Comparison of ENCODE assay signal across 23 mouse cellular contexts in the genomic region with DNA sequence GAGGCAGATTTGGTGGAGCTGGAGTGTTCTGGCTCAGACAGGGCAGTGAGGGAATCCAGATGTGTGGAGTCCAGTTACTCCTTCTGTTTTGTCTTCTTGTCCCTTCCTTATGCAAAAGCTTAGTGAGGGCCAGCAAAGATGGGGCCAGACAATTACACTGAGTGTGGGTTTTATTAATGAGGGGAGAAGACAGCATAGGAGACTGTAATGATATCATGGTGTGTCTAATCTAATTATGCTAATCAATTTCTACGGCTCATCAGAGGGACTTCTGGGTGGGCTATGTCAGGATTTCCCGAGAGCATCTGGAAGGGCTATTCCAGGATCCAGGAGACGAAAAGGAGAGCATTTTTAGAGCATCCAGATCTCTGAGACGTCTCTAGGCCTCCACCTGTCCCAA. TPM values are rescaled to one million over a fixed set of nuclear protein-coding genes. Genes with fewer than 3 reads are reported as not detected.
DNase-seq lines count a peak whose midpoint lies in the region; ATAC-seq and TF ChIP-seq lines count a peak whose summit lies in the region.
"Had no signal": no experiment of that assay in that cellular context is flagged by ENCODE, and none has a peak within 500 bp of the region (broad histone marks: within the 10 kb centered on the region; RNA-seq: fewer than 3 reads in every experiment).

No protein-coding gene starts in this region.

- no peaks in the 10 kb centered on the region for H3K4me1 ChIP-seq in embryonic facial prominence, embryonic 11.5 days (ENCODE audit: control insufficient read depth, insufficient read depth, low read length)
- no peaks in the 10 kb centered on the region for H3K4me1 ChIP-seq in embryonic facial prominence, embryonic 10.5 days
- H3K4me1 ChIP-seq in liver, embryonic 11.5 days (replicated peaks; ENCODE audit: control insufficient read depth, insufficient read depth, low read length) = no peaks in the 10 kb centered on the region
- no peaks in the 10 kb centered on the region for H3K4me1 ChIP-seq in liver, postnatal 0 days (ENCODE audit: insufficient read depth)
- no peaks in the 10 kb centered on the region for H3K4me1 ChIP-seq in embryonic facial prominence, embryonic 14.5 days (ENCODE audit: control insufficient read depth, insufficient read depth, low read length)
- H3K4me1 ChIP-seq: embryonic facial prominence, embryonic 12.5 days; forebrain, embryonic 10.5 days; heart, embryonic 10.5 days; intestine, embryonic 15.5 days had no signal

- H3K27ac ChIP-seq in embryonic facial prominence, embryonic 11.5 days (replicated peaks; ENCODE audit: low read depth, low read length) = no peak overlapping the region
- H3K27ac ChIP-seq in embryonic facial prominence, embryonic 10.5 days (replicated peaks) = no peak overlapping the region
- H3K27ac ChIP-seq in liver, embryonic 11.5 days (ENCODE audit: low read depth, low read length) = no peak overlapping the region
- no peak overlapping the region for H3K27ac ChIP-seq in liver, postnatal 0 days (ENCODE audit: low read depth)
- H3K27ac ChIP-seq in embryonic facial prominence, embryonic 14.5 days (replicated peaks; ENCODE audit: low read depth, low read length) = no peak overlapping the region
- H3K27ac ChIP-seq: embryonic facial prominence, embryonic 12.5 days; forebrain, embryonic 10.5 days; heart, embryonic 10.5 days; intestine, embryonic 15.5 days had no signal

- WGBS in embryonic facial prominence, embryonic 11.5 days = 39% methylated on average over 4 of the region's 4 CpGs
- WGBS in embryonic facial prominence, embryonic 10.5 days = 59% methylated on average over 4 of the region's 4 CpGs
- 60% methylated on average over 4 of the region's 4 CpGs for WGBS in liver, embryonic 11.5 days
- 63% methylated on average over 4 of the region's 4 CpGs for WGBS in liver, postnatal 0 days (ENCODE audit: insufficient replicate concordance)
- 26% methylated on average over 4 of the region's 4 CpGs for WGBS in embryonic facial prominence, embryonic 14.5 days

- no peak for TF ChIP-seq CTCF in liver, postnatal 0 days (IDR thresholded peaks at IDR 0.05; ENCODE audit: low read depth)

- no peak overlapping the region for H3K9ac ChIP-seq in embryonic facial prominence, embryonic 11.5 days (replicated peaks; ENCODE audit: low read length)
- no peak overlapping the region for H3K9ac ChIP-seq in liver, embryonic 11.5 days (ENCODE audit: low read depth, low read length)
- H3K9ac ChIP-seq in liver, postnatal 0 days (replicated peaks) = no peak overlapping the region
- H3K9ac ChIP-seq in embryonic facial prominence, embryonic 14.5 days (ENCODE audit: low read depth, low read length) = no peak overlapping the region
- H3K9ac ChIP-seq: embryonic facial prominence, embryonic 12.5 days; intestine, embryonic 15.5 days had no signal

- H3K4me3 ChIP-seq in embryonic facial prominence, embryonic 11.5 days (ENCODE audit: low read depth, low read length) = no peak overlapping the region
- H3K4me3 ChIP-seq in embryonic facial prominence, embryonic 10.5 days = no peak overlapping the region
- no peak overlapping the region for H3K4me3 ChIP-seq in liver, embryonic 11.5 days (ENCODE audit: low read depth, low read length)
- H3K4me3 ChIP-seq in liver, postnatal 0 days (ENCODE audit: low read depth, low read length) = no peak overlapping the region
- no peak overlapping the region for H3K4me3 ChIP-seq in embryonic facial prominence, embryonic 14.5 days (ENCODE audit: low read depth, low read length)
- H3K4me3 ChIP-seq: embryonic facial prominence, embryonic 12.5 days; erythroblast, embryonic 14.5 days; forebrain, embryonic 10.5 days; heart, embryonic 10.5 days; intestine, embryonic 15.5 days had no signal

- DNase-seq in embryonic facial prominence, embryonic 11.5 days (ENCODE audit: low spot score) = peak; percentile 43
- DNase-seq in embryonic facial prominence, embryonic 10.5 days (ENCODE audit: low spot score) = no peak
- peak; percentile 20 for DNase-seq in liver, embryonic 11.5 days (ENCODE audit: low spot score)
- DNase-seq in liver, postnatal 0 days = no peak
- DNase-seq in embryonic facial prominence, embryonic 14.5 days (ENCODE audit: low spot score) = peak; percentile 5
- DNase-seq in frontal cortex, postnatal 36 days (ENCODE audit: low spot score in 2 of 2) = no peak
- DNase-seq in frontal cortex, adult 2 months (ENCODE audit: extremely low spot score in 1 of 2, low spot score in 1 of 2) = no peak
- DNase-seq: adrenal gland, postnatal 10 days; cerebellum, adult 11 months; cerebellum, adult 9-10 months; cerebellum, postnatal 25 days; gastrocnemius, postnatal 10 days; heart, adult 18-20 months; heart, postnatal 10 days; heart, postnatal 4 days had no signal

- ATAC-seq in embryonic facial prominence, embryonic 11.5 days (replicated peaks; ENCODE audit: insufficient number of reproducible peaks, low FRiP score, low TSS enrichment, low read depth) = no peak
- no peak for ATAC-seq in liver, embryonic 11.5 days (replicated peaks; ENCODE audit: low FRiP score)
- no peak for ATAC-seq in liver, postnatal 0 days
- ATAC-seq in embryonic facial prominence, embryonic 14.5 days (ENCODE audit: low read depth) = no peak
- ATAC-seq: forebrain, embryonic 14.5 days; intestine, embryonic 15.5 days had no signal

- no peak for TF ChIP-seq EP300 in liver, postnatal 0 days (IDR thresholded peaks at IDR 0.05; ENCODE audit: low read depth)

- H3K36me3 ChIP-seq in embryonic facial prominence, embryonic 11.5 days (replicated peaks; ENCODE audit: control insufficient read depth, insufficient read depth, low read depth, low read length) = no peaks in the 10 kb centered on the region
- no peaks in the 10 kb centered on the region for H3K36me3 ChIP-seq in embryonic facial prominence, embryonic 10.5 days (replicated peaks)
- H3K36me3 ChIP-seq in liver, embryonic 11.5 days (ENCODE audit: control insufficient read depth, insufficient read depth, low read length) = no peaks in the 10 kb centered on the region
- H3K36me3 ChIP-seq in liver, postnatal 0 days (replicated peaks; ENCODE audit: insufficient read depth, low read length) = no peaks in the 10 kb centered on the region
- H3K36me3 ChIP-seq in embryonic facial prominence, embryonic 14.5 days (ENCODE audit: control insufficient read depth, insufficient read depth, low read length) = no peaks in the 10 kb centered on the region
- H3K36me3 ChIP-seq: embryonic facial prominence, embryonic 12.5 days; forebrain, embryonic 10.5 days; heart, embryonic 10.5 days; intestine, embryonic 15.5 days had no signal

- H3K4me2 ChIP-seq in embryonic facial prominence, embryonic 11.5 days (ENCODE audit: low read depth, low read length) = no peak overlapping the region
- no peak overlapping the region for H3K4me2 ChIP-seq in liver, embryonic 11.5 days
- no peak overlapping the region for H3K4me2 ChIP-seq in liver, postnatal 0 days (ENCODE audit: low read depth, low read length)
- no peak overlapping the region for H3K4me2 ChIP-seq in embryonic facial prominence, embryonic 14.5 days (ENCODE audit: low read depth, low read length)
- H3K4me2 ChIP-seq: embryonic facial prominence, embryonic 12.5 days; intestine, embryonic 15.5 days had no signal

- no peaks in the 10 kb centered on the region for H3K9me3 ChIP-seq in embryonic facial prominence, embryonic 11.5 days (replicated peaks; ENCODE audit: control insufficient read depth, low read length)
- H3K9me3 ChIP-seq in embryonic facial prominence, embryonic 10.5 days = no peaks in the 10 kb centered on the region
- no peaks in the 10 kb centered on the region for H3K9me3 ChIP-seq in liver, embryonic 11.5 days (ENCODE audit: control insufficient read depth, low read length)
- no peaks in the 10 kb centered on the region for H3K9me3 ChIP-seq in liver, postnatal 0 days (ENCODE audit: low read length)
- H3K9me3 ChIP-seq in embryonic facial prominence, embryonic 14.5 days (ENCODE audit: control insufficient read depth, low read length) = no peaks in the 10 kb centered on the region
- H3K9me3 ChIP-seq: embryonic facial prominence, embryonic 12.5 days; forebrain, embryonic 10.5 days; heart, embryonic 10.5 days; intestine, embryonic 15.5 days had no signal

- H3K27me3 ChIP-seq in embryonic facial prominence, embryonic 11.5 days (ENCODE audit: control insufficient read depth, insufficient read depth, low read length) = no peaks in the 10 kb centered on the region
- H3K27me3 ChIP-seq in embryonic facial prominence, embryonic 10.5 days (replicated peaks; ENCODE audit: low read depth, poor library complexity, severe bottlenecking) = no peaks in the 10 kb centered on the region
- no peaks in the 10 kb centered on the region for H3K27me3 ChIP-seq in liver, embryonic 11.5 days (replicated peaks; ENCODE audit: control insufficient read depth, insufficient read depth, low read length)
- H3K27me3 ChIP-seq in liver, postnatal 0 days (ENCODE audit: insufficient read depth, low read length) = no peaks in the 10 kb centered on the region
- no peaks in the 10 kb centered on the region; the same call in 1 of the 2 replicates for H3K27me3 ChIP-seq in embryonic facial prominence, embryonic 14.5 days (replicated peaks; ENCODE audit: control insufficient read depth, insufficient read depth, low read length)
- H3K27me3 ChIP-seq: embryonic facial prominence, embryonic 12.5 days; intestine, embryonic 15.5 days had no signal

RNA-seq across cellular contexts. Expression of gene Spata19, which starts 32.0 kb away (rescaled TPM):
- not detected in 2 replicates for polyA plus RNA-seq in embryonic facial prominence, embryonic 11.5 days (2014; fragmentation: Nextera tagmentation; extraction: Ambion mirVana)
- polyA plus RNA-seq in embryonic facial prominence, embryonic 10.5 days (2016; fragmentation: Nextera tagmentation; extraction: Ambion mirVana) = not detected in 2 replicates
- polyA plus RNA-seq in liver, embryonic 11.5 days (2014; fragmentation: Nextera tagmentation; extraction: Ambion mirVana) = not detected in 2 replicates
- polyA plus RNA-seq in liver, postnatal 0 days (2015; fragmentation: Nextera tagmentation; extraction: Ambion mirVana) = not detected in 2 replicates
- polyA plus RNA-seq in embryonic facial prominence, embryonic 14.5 days (2014; fragmentation: Nextera tagmentation; extraction: Ambion mirVana) = not detected in 2 replicates
- polyA plus RNA-seq in frontal cortex, adult 2 months (2012; rRNA removed) = 0.98 and 1.4 TPM in 2 replicates
- polyA plus RNA-seq: C2C12; embryonic facial prominence, embryonic 12.5 days; erythroblast, embryonic 14.5 days; forebrain, embryonic 10.5 days; heart, embryonic 10.5 days; heart, embryonic 14.5 days; intestine, embryonic 15.5 days had no signal

Comparison
In these comparisons a context has a peak if more than half of its experiments do, and no peak if none do; other contexts are left out.
1. DNase-seq: peak in embryonic facial prominence, embryonic 11.5 days (single experiment), liver, embryonic 11.5 days (single experiment) and embryonic facial prominence, embryonic 14.5 days (single experiment); none in embryonic facial prominence, embryonic 10.5 days (single experiment), liver, postnatal 0 days (single experiment), frontal cortex, postnatal 36 days (0 of 2) and frontal cortex, adult 2 months (0 of 2).